Mouse (Mus musculus): Measurements from ENCODE around the gene Kcna2. TPM values are rescaled to one million over a fixed set of nuclear protein-coding genes. Genes with fewer than 3 reads are reported as not detected.

Kcna2 gene
- polyA plus RNA-seq, 1 experiment from 2014 or later = 0.29 TPM

DNA sequence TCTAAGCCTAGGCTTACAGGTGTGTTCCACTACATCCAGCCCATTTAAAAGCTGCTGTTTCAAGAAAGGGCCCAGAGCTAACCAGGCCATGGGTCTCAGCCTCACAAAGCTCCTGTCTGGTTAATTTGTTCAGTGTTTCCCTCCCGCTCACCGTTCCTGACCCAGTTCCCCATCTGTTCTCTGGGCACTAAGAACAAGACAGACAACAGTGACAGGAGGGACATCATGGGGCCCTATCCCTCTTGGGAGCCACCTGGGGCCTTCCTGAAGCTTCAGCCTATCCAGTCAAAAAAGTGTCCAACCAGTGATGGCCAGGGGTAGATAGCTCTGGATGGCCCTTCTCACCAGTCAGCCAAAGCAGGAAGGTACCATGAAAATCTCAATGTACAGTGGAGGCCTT lies 61.8 kb downstream of the Kcna2 start:
- H3K27me3 ChIP-seq = no peaks in the 10 kb centered on the region; the same call in 1 of the 2 replicates
- H3K4me2 ChIP-seq = no peak overlapping the region
- H3K4me1 ChIP-seq = peaks cover 8% of the 10 kb centered on the region
- no peak overlapping the region for H3K4me3 ChIP-seq (replicated peaks)
- no peak overlapping the region for H3K27ac ChIP-seq
- no peaks in the 10 kb centered on the region for H3K9me3 ChIP-seq
- no peaks in the 10 kb centered on the region for H3K36me3 ChIP-seq (replicated peaks)
- WGBS = 91% methylated on average over 2 of the region's 2 CpGs
- no peak overlapping the region for H3K9ac ChIP-seq
- no peak for ATAC-seq (ENCODE audit: low FRiP score)

Other genes starting within 250 kb of the Kcna2 start
- 17.3 and 18.4 TPM in 2 replicates for gene Kcna3, start 65.0 kb upstream of the Kcna2 start, polyA plus RNA-seq (2016; fragmentation: Nextera tagmentation; extraction: Ambion mirVana)
- gene Kcna10, start 81.9 kb downstream of the Kcna2 start, polyA plus RNA-seq (2016; fragmentation: Nextera tagmentation; extraction: Ambion mirVana) = not detected in 2 replicates
- not detected in 2 replicates for gene Cym, start 120.6 kb downstream of the Kcna2 start, polyA plus RNA-seq (2016; fragmentation: Nextera tagmentation; extraction: Ambion mirVana)
- not detected in 2 replicates for gene A630076J17Rik, start 129.5 kb downstream of the Kcna2 start, polyA plus RNA-seq (2016; fragmentation: Nextera tagmentation; extraction: Ambion mirVana)
- 0.06 TPM in 1 of 2 replicates, not detected in the other for gene Prok1, start 138.6 kb downstream of the Kcna2 start, polyA plus RNA-seq (2016; fragmentation: Nextera tagmentation; extraction: Ambion mirVana)
- 165 and 175 TPM in 2 replicates for gene Lamtor5, start 177.7 kb downstream of the Kcna2 start, polyA plus RNA-seq (2016; fragmentation: Nextera tagmentation; extraction: Ambion mirVana)
- 3.3 and 3.6 TPM in 2 replicates for gene Slc16a4, start 190.1 kb downstream of the Kcna2 start, polyA plus RNA-seq (2016; fragmentation: Nextera tagmentation; extraction: Ambion mirVana)
- gene Rbm15, start 232.5 kb downstream of the Kcna2 start, polyA plus RNA-seq (2016; fragmentation: Nextera tagmentation; extraction: Ambion mirVana) = 15.3 and 17.3 TPM in 2 replicates

Measured in forebrain, embryonic 12.5 days (tissue).